In the genomic region with DNA sequence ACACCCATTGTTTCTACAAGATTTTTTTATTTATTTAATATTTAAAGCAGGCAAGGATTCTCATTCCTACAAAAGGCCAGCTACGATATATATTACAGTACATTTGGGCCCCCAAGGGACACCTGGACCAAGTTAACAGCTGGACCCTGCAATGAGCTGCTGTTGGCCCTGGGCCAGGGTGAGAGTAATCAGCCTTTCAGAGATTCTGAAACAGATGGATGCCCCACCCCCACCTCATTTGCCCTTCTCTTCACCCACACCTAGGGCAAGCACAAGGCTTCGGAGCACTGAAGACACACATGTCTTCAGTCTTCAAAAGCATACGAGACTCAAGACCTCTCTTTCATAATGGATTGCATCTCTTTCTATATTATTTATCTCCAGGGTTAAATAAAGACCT, we compare ENCODE assay signal across 18 mouse cellular contexts.
A peak's percentile ranks its signal among the peaks of the same experiment; 100 is the strongest.
DNase-seq lines count a peak whose midpoint lies in the region; ATAC-seq and TF ChIP-seq lines count a peak whose summit lies in the region.
"Had no signal": no experiment of that assay in that cellular context is flagged by ENCODE, and none has a peak within 500 bp of the region (broad histone marks: within the 10 kb centered on the region; RNA-seq: fewer than 3 reads in every experiment).

No protein-coding gene starts in this region.

- H3K4me3 ChIP-seq in hindbrain, postnatal 0 days (ENCODE audit: low read length) = no peak overlapping the region
- H3K4me3 ChIP-seq in hindbrain, embryonic 16.5 days (ENCODE audit: low read length) = no peak overlapping the region
- H3K4me3 ChIP-seq in C2C12 (ENCODE audit: insufficient read depth, poor library complexity, severe bottlenecking) = no peak overlapping the region
- H3K4me3 ChIP-seq in limb, embryonic 12.5 days (replicated peaks) = no peak overlapping the region
- H3K4me3 ChIP-seq: gastrocnemius, adult 2 months; heart, embryonic 13.5 days; kidney, embryonic 15.5 days; liver, embryonic 15.5 days had no signal

- H3K36me3 ChIP-seq in hindbrain, postnatal 0 days (ENCODE audit: insufficient read depth, low read length) = no peaks in the 10 kb centered on the region
- H3K36me3 ChIP-seq in hindbrain, embryonic 16.5 days (ENCODE audit: control insufficient read depth, insufficient read depth, low read length) = no peaks in the 10 kb centered on the region
- H3K36me3 ChIP-seq in C2C12 (ENCODE audit: control insufficient read depth, insufficient read depth) = no peaks in the 10 kb centered on the region
- H3K36me3 ChIP-seq in limb, embryonic 12.5 days = no peaks in the 10 kb centered on the region
- H3K36me3 ChIP-seq: heart, embryonic 13.5 days; kidney, embryonic 15.5 days; liver, embryonic 15.5 days had no signal

- H3K27me3 ChIP-seq in hindbrain, postnatal 0 days (ENCODE audit: insufficient read depth, low read length) = no peaks in the 10 kb centered on the region
- no peaks in the 10 kb centered on the region for H3K27me3 ChIP-seq in hindbrain, embryonic 16.5 days (replicated peaks; ENCODE audit: control insufficient read depth, insufficient read depth, low read length)
- H3K27me3 ChIP-seq in C2C12 (ENCODE audit: control insufficient read depth, insufficient read depth, insufficient read length) = no peaks in the 10 kb centered on the region
- no peaks in the 10 kb centered on the region; the same call in 1 of the 2 replicates for H3K27me3 ChIP-seq in limb, embryonic 12.5 days
- H3K27me3 ChIP-seq: CH12.LX; heart, embryonic 13.5 days; kidney, embryonic 15.5 days; liver, embryonic 15.5 days had no signal

- ATAC-seq in hindbrain, postnatal 0 days = no peak
- ATAC-seq in hindbrain, embryonic 16.5 days = no peak
- ATAC-seq in limb, embryonic 12.5 days (ENCODE audit: insufficient number of reproducible peaks, insufficient read depth, low FRiP score, low TSS enrichment, low read depth) = no peak
- ATAC-seq: forebrain, postnatal 0 days had no signal

- TF ChIP-seq CTCF in hindbrain, postnatal 0 days (IDR thresholded peaks at IDR 0.05; ENCODE audit: low read depth) = no peak
- no peak for TF ChIP-seq CTCF in C2C12 (IDR thresholded peaks at IDR 0.05; ENCODE audit: control insufficient read depth, insufficient read depth, insufficient read length)

- no peak overlapping the region for H3K27ac ChIP-seq in hindbrain, postnatal 0 days
- no peak overlapping the region for H3K27ac ChIP-seq in hindbrain, embryonic 16.5 days (ENCODE audit: low read depth, low read length)
- H3K27ac ChIP-seq in limb, embryonic 12.5 days = peak overlapping the region; percentile 79
- H3K27ac ChIP-seq: gastrocnemius, adult 2 months; heart, embryonic 13.5 days; kidney, embryonic 15.5 days; liver, embryonic 15.5 days had no signal

- no peaks in the 10 kb centered on the region for H3K79me2 ChIP-seq in C2C12 (ENCODE audit: control insufficient read depth, insufficient read depth)

- no peak overlapping the region for H3K4me2 ChIP-seq in hindbrain, postnatal 0 days (ENCODE audit: low read depth, low read length)
- H3K4me2 ChIP-seq in hindbrain, embryonic 16.5 days (ENCODE audit: low read length) = no peak overlapping the region
- H3K4me2 ChIP-seq in limb, embryonic 12.5 days = peak overlapping the region; percentile 31
- H3K4me2 ChIP-seq: heart, embryonic 13.5 days; kidney, embryonic 15.5 days; liver, embryonic 15.5 days had no signal

- DNase-seq in cerebellum, postnatal 14 days = peak; percentile 38 to 75
- no peak for DNase-seq in cerebellum, postnatal 25 days
- peak; percentile 64 for DNase-seq in hindbrain, postnatal 0 days (ENCODE audit: low spot score)
- no peak for DNase-seq in kidney, adult 18-20 months
- DNase-seq in layer of hippocampus, adult 11-12 months (ENCODE audit: low spot score) = no peak
- DNase-seq: forebrain, postnatal 0 days; gastrocnemius, adult 2 months; heart, postnatal 36 days; layer of hippocampus, postnatal 36 days; lung, postnatal 10 days; spleen, adult 18-20 months had no signal

- H3K9ac ChIP-seq in hindbrain, postnatal 0 days (replicated peaks; ENCODE audit: low read length) = no peak overlapping the region
- no peak overlapping the region for H3K9ac ChIP-seq in hindbrain, embryonic 16.5 days (ENCODE audit: low read depth, low read length)
- H3K9ac ChIP-seq in limb, embryonic 12.5 days (replicated peaks) = no peak overlapping the region
- H3K9ac ChIP-seq: forebrain, postnatal 0 days; heart, embryonic 13.5 days; kidney, embryonic 15.5 days; liver, embryonic 15.5 days had no signal

- no peaks in the 10 kb centered on the region for H3K79me3 ChIP-seq in C2C12 (ENCODE audit: low read depth)

- H3ac ChIP-seq in C2C12 (ENCODE audit: control insufficient read depth, insufficient read length, low read depth) = no peak overlapping the region

- peaks cover 5% of the 10 kb centered on the region; the same call in 1 of the 2 replicates for H3K4me1 ChIP-seq in hindbrain, postnatal 0 days (ENCODE audit: insufficient read depth, low read length)
- no peaks in the 10 kb centered on the region for H3K4me1 ChIP-seq in hindbrain, embryonic 16.5 days (ENCODE audit: control insufficient read depth, insufficient read depth, low read depth, low read length)
- peaks cover 34% of the 10 kb centered on the region for H3K4me1 ChIP-seq in limb, embryonic 12.5 days (replicated peaks)
- H3K4me1 ChIP-seq: heart, embryonic 13.5 days; kidney, embryonic 15.5 days; liver, embryonic 15.5 days had no signal

- no peaks in the 10 kb centered on the region for H3K9me3 ChIP-seq in hindbrain, postnatal 0 days (ENCODE audit: low read length)
- H3K9me3 ChIP-seq in hindbrain, embryonic 16.5 days (ENCODE audit: control insufficient read depth, low read length) = no peaks in the 10 kb centered on the region
- H3K9me3 ChIP-seq in limb, embryonic 12.5 days = no peaks in the 10 kb centered on the region
- H3K9me3 ChIP-seq: heart, embryonic 13.5 days; kidney, embryonic 15.5 days; liver, embryonic 15.5 days had no signal

- WGBS in hindbrain, postnatal 0 days = 42% methylated on average over 3 of the region's 3 CpGs
- 45% methylated on average over 3 of the region's 3 CpGs for WGBS in hindbrain, embryonic 16.5 days
- WGBS in limb, embryonic 12.5 days = 15% methylated on average over 3 of the region's 3 CpGs

TF ChIP-seq in C2C12, 6 proteins besides CTCF, POLR2A, EP300 and RAD21:
- peak; percentile 8 for TF ChIP-seq MYOD1 (IDR thresholded peaks at IDR 0.05; ENCODE audit: control insufficient read depth, insufficient read length, low read depth)
- TF ChIP-seq USF1 (IDR thresholded peaks at IDR 0.05; ENCODE audit: low read depth) = no peak
TF ChIP-seq in C2C12: peak in this region for 1.

Comparison
In these comparisons a context has a peak if more than half of its experiments do, and no peak if none do; other contexts are left out.
1. DNase-seq: peak in cerebellum, postnatal 14 days (2 of 2) and hindbrain, postnatal 0 days (single experiment); none in cerebellum, postnatal 25 days (0 of 2), kidney, adult 18-20 months (single experiment) and layer of hippocampus, adult 11-12 months (single experiment).